Mouse (Mus musculus) embryonic facial prominence, embryonic 10.5 days (tissue): ENCODE measurements around the gene Gm20716. TPM values are rescaled to one million over a fixed set of nuclear protein-coding genes. Genes with fewer than 3 reads are reported as not detected.

Experiments used
- DNase-seq: peaks from one replicate; pipeline ENCODE4 v3.0.0-alpha.2; 2017; ENCODE audit warnings: low spot score
- H3K27ac ChIP-seq: fragments of 300-500 bp; sonication (generic); replicated peaks from 2 replicates; pipeline ENCODE4 v1.5.1; 2016; ENCODE audit warnings: mild to moderate bottlenecking
- H3K27me3 ChIP-seq: fragments of 300-500 bp; sonication (generic); replicated peaks from 2 replicates; pipeline ENCODE4 v1.6.1; 2016; ENCODE audit warnings: low read depth, mild to moderate bottlenecking; ENCODE audit not compliant: poor library complexity, severe bottlenecking
- H3K36me3 ChIP-seq: fragments of 300-500 bp; sonication (generic); replicated peaks from 2 replicates; pipeline ENCODE4 v1.6.1; 2016; ENCODE audit warnings: mild to moderate bottlenecking, moderate library complexity
- H3K4me1 ChIP-seq: fragments of 300-500 bp; sonication (generic); 2 replicates; pipeline ENCODE4 v1.6.1; 2016
- H3K4me3 ChIP-seq: fragments of 300-500 bp; sonication (generic); 2 replicates; pipeline ENCODE4 v1.5.1; 2016; ENCODE audit warnings: mild to moderate bottlenecking, moderate library complexity
- H3K9me3 ChIP-seq: fragments of 300-500 bp; sonication (generic); 2 replicates; pipeline ENCODE4 v1.6.1; 2016; ENCODE audit warnings: mild to moderate bottlenecking
- WGBS: fragments of 180-500 bp; shearing (Covaris S2); methylation state at CpG from one replicate; pipeline ENCODE4 v1.1.7; 2016; 5-methylcytosine and 5-hydroxymethylcytosine counted together
- polyA plus RNA-seq: library from polyadenylated mRNA; unstranded; fragments of >200 nt; fragmentation: Nextera tagmentation; extraction: Ambion mirVana; gene quantifications from 2 replicates; pipeline ENCODE4 v1.2.1, GENCODE M21; 2016

Gm20716 gene
- 17.9 and 20.7 TPM in 2 replicates for polyA plus RNA-seq

- no peaks in the 10 kb centered on the region for H3K9me3 ChIP-seq
- peaks cover 52% of the 10 kb centered on the region for H3K36me3 ChIP-seq
Observed at GRCm38 (mm10) chr2:168230026-168230728, at the start of gene Gm20716, which contains the start of the genes Dpm1 and Mocs3. Gene Gm20716, minus strand, starts transcription at chr2:168230364. Gene Dpm1, minus strand, starts transcription at chr2:168230591. Gene Mocs3, plus strand, starts transcription at chr2:168230622.

GRCm38 (mm10) chr2:168274374-168274935, 44.3 kb upstream of the Gm20716 start:
- H3K27me3 ChIP-seq: peaks cover 75% of the 10 kb centered on the region
- 10% methylated on average over 11 of the region's 11 CpGs for WGBS
- DNase-seq: peak; percentile 77
- no peaks in the 10 kb centered on the region for H3K9me3 ChIP-seq
- H3K4me3 ChIP-seq: no peak overlapping the region
- H3K4me1 ChIP-seq: peaks cover 14% of the 10 kb centered on the region
- no peak overlapping the region for H3K27ac ChIP-seq
- H3K36me3 ChIP-seq: no peaks in the 10 kb centered on the region

More at GRCm38 (mm10) chr2:168230026-168230728, at the start of gene Gm20716, which contains the start of the genes Dpm1 and Mocs3:
- Histone ChIP-seq H3K4me1 (peaks cover 31% of the 10 kb centered on the region), H3K4me3 (peak within 1 kb of the TSS; percentile 98), H3K27me3 (no peaks in the 10 kb centered on the region), H3K27ac (peak within 1 kb of the TSS; percentile 95)
- DNase-seq: peak; percentile 90
- under 1% methylated on average over 73 of the region's 73 CpGs for WGBS

- DNase-seq: no peak
- 44% methylated on average over 9 of the region's 9 CpGs for WGBS
Observed at GRCm38 (mm10) chr2:168273387-168273786, 43.2 kb upstream of the Gm20716 start.

DNA sequence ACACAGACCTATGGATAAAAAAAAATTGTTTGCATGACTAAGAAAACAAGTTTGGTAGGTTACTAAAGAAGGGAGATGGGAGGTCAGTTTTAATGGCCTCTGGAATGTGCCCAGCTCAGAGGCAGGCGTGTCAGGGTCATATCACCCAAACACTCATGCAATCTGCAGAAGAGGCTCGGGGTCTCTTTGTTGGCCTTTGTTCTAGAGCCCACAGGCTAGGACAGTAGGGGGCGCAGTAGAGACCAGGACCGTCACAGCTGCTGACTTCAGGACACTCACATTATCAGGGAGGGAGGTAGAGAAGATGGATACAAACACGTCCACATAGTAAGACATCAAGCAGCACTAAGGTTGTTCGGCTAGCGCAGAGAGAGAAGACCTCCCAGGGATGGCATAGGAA, 37.9 kb upstream of the Gm20716 start:
- Histone ChIP-seq H3K9me3 (no peaks in the 10 kb centered on the region), H3K4me1 (0 out of 2 replicates have a peak, but pooled peaks cover 5% of the 10 kb centered on the region), H3K27me3 (peaks cover 35% of the 10 kb centered on the region), H3K36me3 (no peaks in the 10 kb centered on the region), H3K27ac (no peak overlapping the region), H3K4me3 (peak overlapping the region; percentile 33)
- DNase-seq: peak; percentile 70
- WGBS: 38% methylated on average over 7 of the region's 7 CpGs

More at GRCm38 (mm10) chr2:168273387-168273786, 43.2 kb upstream of the Gm20716 start:
- Histone ChIP-seq H3K27ac (no peak overlapping the region), H3K4me1 (peaks cover 15% of the 10 kb centered on the region), H3K27me3 (peaks cover 72% of the 10 kb centered on the region), H3K36me3 (no peaks in the 10 kb centered on the region), H3K9me3 (no peaks in the 10 kb centered on the region), H3K4me3 (no peak overlapping the region)

DNA sequence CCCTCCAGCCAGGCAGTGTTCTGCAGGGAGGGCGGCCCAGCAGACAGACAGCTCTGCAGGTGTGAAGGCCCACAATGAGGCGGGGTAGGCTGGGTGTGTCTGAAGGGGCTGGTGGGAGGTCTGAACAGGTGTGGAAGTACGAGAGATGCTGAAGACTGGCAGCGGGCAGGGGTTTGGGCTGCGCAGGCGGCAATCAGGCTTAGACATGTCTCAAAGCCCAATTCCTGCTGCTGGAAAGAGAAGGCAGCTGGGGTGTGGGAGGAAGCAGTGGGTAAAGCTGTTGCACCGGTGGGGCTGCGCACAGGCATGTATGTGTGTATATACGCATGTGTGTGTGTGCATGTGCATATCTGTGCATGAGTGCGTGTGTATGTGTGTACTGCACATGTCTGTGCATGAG, 30.7 kb upstream of the Gm20716 start:
- no peaks in the 10 kb centered on the region for H3K36me3 ChIP-seq
- H3K4me3 ChIP-seq: no peak overlapping the region
- 92% methylated on average over 10 of the region's 10 CpGs for WGBS
- no peak for DNase-seq
- peaks cover 5% of the 10 kb centered on the region; the same call in 1 of the 2 replicates for H3K4me1 ChIP-seq
- H3K27ac ChIP-seq: no peak overlapping the region
- no peaks in the 10 kb centered on the region for H3K9me3 ChIP-seq
- H3K27me3 ChIP-seq: peaks cover 32% of the 10 kb centered on the region

DNA sequence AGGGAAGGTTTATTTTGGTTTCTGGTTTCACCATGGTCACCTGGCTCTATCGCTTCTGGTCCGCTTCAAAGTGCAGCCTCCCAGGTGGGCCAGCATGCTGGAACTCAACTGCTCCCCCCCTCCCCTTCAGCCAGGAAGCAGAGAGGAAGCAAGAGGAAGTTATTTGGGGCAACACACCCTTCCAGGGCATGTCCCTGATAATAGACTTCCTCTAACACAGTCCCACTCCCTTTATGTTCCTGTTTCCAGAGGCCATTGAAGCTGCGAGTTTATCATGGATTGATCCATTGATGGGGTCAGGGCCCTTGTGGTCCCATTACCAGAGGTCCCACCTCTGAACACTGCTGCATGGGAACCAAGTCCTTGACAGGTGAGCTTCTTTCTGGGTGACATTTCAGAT, 30.0 kb upstream of the Gm20716 start:
- H3K4me3 ChIP-seq: no peak overlapping the region
- H3K4me1 ChIP-seq: peaks cover 5% of the 10 kb centered on the region; the same call in 1 of the 2 replicates
- no peaks in the 10 kb centered on the region for H3K9me3 ChIP-seq
- no peaks in the 10 kb centered on the region for H3K36me3 ChIP-seq
- no peak for DNase-seq
- no peak overlapping the region for H3K27ac ChIP-seq
- peaks cover 32% of the 10 kb centered on the region for H3K27me3 ChIP-seq
- 80% methylated on average over 3 of the region's 3 CpGs for WGBS

GRCm38 (mm10) chr2:168259046-168259445, 28.9 kb upstream of the Gm20716 start:
- Histone ChIP-seq H3K27me3 (peaks cover 29% of the 10 kb centered on the region), H3K9me3 (no peaks in the 10 kb centered on the region), H3K27ac (no peak overlapping the region), H3K36me3 (no peaks in the 10 kb centered on the region), H3K4me3 (no peak overlapping the region), H3K4me1 (peaks cover 9% of the 10 kb centered on the region)
- no peak for DNase-seq
- WGBS: 90% methylated on average over 8 of the region's 8 CpGs

GRCm38 (mm10) chr2:168257188-168257587, 27.0 kb upstream of the Gm20716 start:
- H3K36me3 ChIP-seq: no peaks in the 10 kb centered on the region
- no peaks in the 10 kb centered on the region for H3K9me3 ChIP-seq
- peaks cover 16% of the 10 kb centered on the region for H3K4me1 ChIP-seq
- H3K4me3 ChIP-seq: no peak overlapping the region
- DNase-seq: no peak
- WGBS: 87% methylated on average over 4 of the region's 4 CpGs
- H3K27ac ChIP-seq: no peak overlapping the region
- H3K27me3 ChIP-seq: peaks cover 15% of the 10 kb centered on the region

GRCm38 (mm10) chr2:168256506-168256905, 26.3 kb upstream of the Gm20716 start:
- Histone ChIP-seq H3K27ac (no peak overlapping the region), H3K9me3 (no peaks in the 10 kb centered on the region), H3K4me1 (peaks cover 16% of the 10 kb centered on the region), H3K36me3 (no peaks in the 10 kb centered on the region), H3K4me3 (no peak overlapping the region), H3K27me3 (peaks cover 8% of the 10 kb centered on the region)
- DNase-seq: no peak
- WGBS: 89% methylated on average over 3 of the region's 3 CpGs

GRCm38 (mm10) chr2:168253822-168254221, 23.7 kb upstream of the Gm20716 start:
- Histone ChIP-seq H3K9me3 (no peaks in the 10 kb centered on the region), H3K36me3 (no peaks in the 10 kb centered on the region), H3K27me3 (no peaks in the 10 kb centered on the region; the same call in 1 of the 2 replicates), H3K4me1 (peaks cover 13% of the 10 kb centered on the region), H3K4me3 (no peak overlapping the region), H3K27ac (no peak overlapping the region)
- 72% methylated on average over 7 of the region's 7 CpGs for WGBS
- no peak for DNase-seq

DNA sequence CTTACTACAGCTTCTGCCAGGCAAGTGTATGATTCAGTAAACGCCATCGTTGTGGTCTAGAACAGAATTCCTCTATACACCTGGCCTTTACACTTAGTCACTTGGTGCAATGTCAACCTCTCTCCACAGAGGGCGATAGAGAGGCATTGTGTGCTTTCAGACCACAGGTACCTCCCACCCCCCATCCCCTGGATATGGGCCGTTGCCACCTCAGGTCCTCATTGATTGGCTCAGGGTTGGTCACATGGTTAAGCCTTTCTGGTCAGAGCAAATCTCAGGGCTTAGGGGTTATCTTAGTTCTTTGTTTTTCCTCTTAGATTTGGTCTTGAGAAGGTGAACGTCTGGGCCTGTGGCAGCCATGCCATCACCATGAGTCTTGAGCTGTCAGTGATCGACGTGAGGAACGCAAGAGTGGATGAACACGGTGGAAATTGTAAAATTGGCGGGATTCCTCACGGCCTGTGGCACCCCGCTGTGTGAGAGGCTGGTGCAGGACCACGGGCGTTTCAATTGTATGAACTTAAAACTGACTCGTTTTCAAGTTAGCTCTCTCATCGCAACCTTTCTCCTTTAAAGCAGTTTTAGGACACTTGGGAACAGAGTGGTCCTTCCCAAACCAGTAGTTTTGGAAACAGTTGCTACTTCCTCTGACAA, 22.6 kb upstream of the Gm20716 start:
- Histone ChIP-seq H3K27ac (peak overlapping the region; percentile 51), H3K27me3 (no peaks in the 10 kb centered on the region; the same call in 1 of the 2 replicates), H3K4me1 (peaks cover 13% of the 10 kb centered on the region), H3K4me3 (peak overlapping the region; percentile 37), H3K9me3 (no peaks in the 10 kb centered on the region), H3K36me3 (no peaks in the 10 kb centered on the region)
- DNase-seq: peak; percentile 81
- WGBS: 14% methylated on average over 16 of the region's 16 CpGs

DNA sequence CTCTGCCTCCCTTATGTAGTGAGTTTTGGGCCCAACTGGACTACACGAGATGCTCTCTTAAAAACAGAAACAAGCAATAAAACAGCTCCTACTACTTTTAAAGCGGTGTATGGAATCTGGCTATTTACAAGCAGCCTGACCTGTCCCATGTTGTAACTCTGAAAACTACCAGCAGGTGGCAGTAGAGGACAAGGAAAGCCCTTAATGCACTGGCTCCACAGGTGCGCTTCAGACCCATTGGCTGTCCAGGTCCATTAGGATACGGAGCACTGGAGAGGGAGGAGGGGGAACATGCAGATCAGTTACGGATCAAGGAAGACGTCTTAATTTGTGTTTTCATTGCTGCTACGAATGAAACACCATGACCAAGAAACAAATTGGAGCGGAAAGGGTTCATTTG, 20.1 kb upstream of the Gm20716 start:
- Histone ChIP-seq H3K9me3 (no peaks in the 10 kb centered on the region), H3K36me3 (no peaks in the 10 kb centered on the region)
- 15% methylated on average over 8 of the region's 8 CpGs for WGBS

More for the DNA sequence above, 20.1 kb upstream of the Gm20716 start:
- peak; percentile 82 for DNase-seq
- Histone ChIP-seq H3K27me3 (peaks cover under 1% of the 10 kb centered on the region; the same call in 1 of the 2 replicates), H3K4me1 (peaks cover 16% of the 10 kb centered on the region), H3K27ac (no peak overlapping the region), H3K4me3 (no peak overlapping the region)
